Mouse (Mus musculus) forebrain, postnatal 0 days (tissue): ENCODE results near the gene Gm28051. TPM values are rescaled to one million over a fixed set of nuclear protein-coding genes. Genes with fewer than 3 reads are reported as not detected.

Experiments used
- ATAC-seq: fragments of 200-750 bp; cut with Nextera tagmentation; 2 replicates; pipeline ENCODE4 v1.8.0; 2017; ENCODE audit warnings: mild to moderate bottlenecking, moderate library complexity
- DNase-seq: peaks from one replicate; pipeline ENCODE4 v3.0.0-alpha.2; 2015
- H3K27ac ChIP-seq: fragments of 300-500 bp; sonication (generic); 2 replicates; pipeline ENCODE4 v1.5.1; 2014; ENCODE audit warnings: low read depth, mild to moderate bottlenecking, antibody characterized with exemption, low read length, moderate library complexity, mixed read lengths
- H3K27me3 ChIP-seq: fragments of 300-500 bp; sonication (generic); 2 replicates; pipeline ENCODE4 v1.6.1; 2014; ENCODE audit warnings: mild to moderate bottlenecking, low read length, mixed read lengths; ENCODE audit not compliant: insufficient read depth
- H3K36me3 ChIP-seq: fragments of 300-500 bp; sonication (generic); 2 replicates; pipeline ENCODE4 v1.6.1; 2014; ENCODE audit warnings: mild to moderate bottlenecking, moderate library complexity; ENCODE audit not compliant: insufficient read depth
- H3K4me1 ChIP-seq: fragments of 300-500 bp; sonication (generic); 2 replicates; pipeline ENCODE4 v1.6.1; 2014; ENCODE audit warnings: antibody characterized with exemption; ENCODE audit not compliant: insufficient read depth
- H3K4me2 ChIP-seq: fragments of 300-500 bp; sonication (generic); 2 replicates; pipeline ENCODE4 v1.6.1; 2014; ENCODE audit warnings: low read depth, mild to moderate bottlenecking, moderate library complexity
- H3K4me3 ChIP-seq: fragments of 300-500 bp; sonication (generic); 2 replicates; pipeline ENCODE4 v1.5.1; 2014; ENCODE audit warnings: low read depth, low read length, mixed read lengths
- H3K9ac ChIP-seq: fragments of 300-500 bp; sonication (generic); 2 replicates; pipeline ENCODE4 v1.6.1; 2014; ENCODE audit warnings: mild to moderate bottlenecking
- H3K9me3 ChIP-seq: fragments of 300-500 bp; sonication (generic); 2 replicates; pipeline ENCODE4 v1.6.1; 2016; ENCODE audit warnings: low read length
- CTCF ChIP-seq: sonication (generic); IDR thresholded peaks from 2 replicates; pipeline ENCODE4 v1.5.1; 2016; ENCODE audit warnings: antibody characterized with exemption, control low read depth, low read depth
- WGBS: fragments of 180-500 bp; shearing (Covaris S2); extraction: QIAGEN DNeasy Blood & Tissue Kit; methylation state at CpG from one replicate; pipeline ENCODE4 v1.1.7; 2014; 5-methylcytosine and 5-hydroxymethylcytosine counted together
- microRNA counts: library from miRNA; unstranded; fragments of <30 nt; microRNA quantifications from one replicate; lab custom pipeline; 2015
- microRNA-seq, 2 experiments: library from miRNA; unstranded; fragments of <30 nt; microRNA quantifications; one replicate each; pipeline ENCODE4; 2016
- polyA plus RNA-seq: library from polyadenylated mRNA; unstranded; fragments of >200 nt; fragmentation: Nextera tagmentation; extraction: Ambion mirVana; gene quantifications from 2 replicates; pipeline ENCODE4 v1.2.1, GENCODE M21; 2015
- total RNA-seq: library from RNA; depleted of rRNA; stranded (reverse); fragments of >200 nt; gene quantifications from 2 replicates; pipeline ENCODE4 v1.2.3, GENCODE M21; 2014; rRNA removed

Gm28051 gene
- total and polyA plus RNA-seq, 2 experiments from 2014 or later = not detected

DNA sequence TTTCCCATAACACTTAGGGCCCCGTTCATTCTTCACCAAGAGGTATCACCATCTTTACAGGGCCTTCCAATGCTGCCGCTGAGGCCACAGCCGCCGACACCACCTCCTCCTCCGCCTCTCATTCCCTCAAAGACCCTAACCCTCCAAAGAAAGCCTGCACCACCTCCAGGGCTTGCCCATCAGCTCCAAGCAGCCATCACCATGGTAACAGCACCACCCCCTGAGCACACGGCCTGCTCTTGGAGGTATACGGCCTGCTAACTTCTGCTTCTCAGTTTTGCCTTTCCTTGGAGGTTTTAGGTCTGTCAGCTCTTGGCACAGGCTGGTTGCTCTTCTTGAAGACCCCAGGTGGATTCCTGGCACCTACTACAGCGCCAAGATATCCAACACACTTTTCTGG, 86.7 kb downstream of the Gm28051 start:
- ATAC-seq = peak; percentile 50; the same call in 1 of the 2 replicates

More for the DNA sequence above, 86.7 kb downstream of the Gm28051 start:
- Histone ChIP-seq H3K27ac (no peak overlapping the region), H3K4me2 (no peak overlapping the region), H3K27me3 (no peaks in the 10 kb centered on the region), H3K36me3 (peaks cover 13% of the 10 kb centered on the region), H3K4me1 (no peaks in the 10 kb centered on the region), H3K4me3 (no peak overlapping the region), H3K9me3 (no peaks in the 10 kb centered on the region), H3K9ac (no peak overlapping the region)
- WGBS = 36% methylated on average over 8 of the region's 8 CpGs
- TF ChIP-seq CTCF = no peak
- DNase-seq = no peak

MicroRNA genes within 50 kb of the gene (microRNA counts, 519-probe panel; counts per million panel counts)
- not detected for microRNA mmu-miR-1936 (lab: Ali Mortazavi, UCI)

Small RNAs within 50 kb of the gene (microRNA-seq; reads per million reads assigned to microRNA genes)
- 0 to 0.37 reads per million in 2 experiments for gene Mir1936

Other genes starting within 250 kb of the Gm28051 start
- 108 and 123 TPM in 2 replicates for gene Chga, start 202.8 kb downstream of the Gm28051 start, total RNA-seq
- 130 and 171 TPM in 2 replicates for gene Chga, start 202.8 kb downstream of the Gm28051 start, polyA plus RNA-seq
- gene Itpk1, start 52.8 kb downstream of the Gm28051 start, total RNA-seq = 47.5 and 66.5 TPM in 2 replicates
- 47.6 and 50.8 TPM in 2 replicates for gene Itpk1, start 52.8 kb downstream of the Gm28051 start, polyA plus RNA-seq
- gene Moap1, start 14.1 kb downstream of the Gm28051 start, total RNA-seq = 35.0 and 47.2 TPM in 2 replicates
- 53.4 and 61.4 TPM in 2 replicates for gene Moap1, start 14.1 kb downstream of the Gm28051 start, polyA plus RNA-seq
- 5.7 and 6.0 TPM in 2 replicates for gene Tmem251, start 14.0 kb downstream of the Gm28051 start, total RNA-seq
- 12.9 and 13.1 TPM in 2 replicates for gene Tmem251, start 14.0 kb downstream of the Gm28051 start, polyA plus RNA-seq
- 27.1 and 27.7 TPM in 2 replicates for gene Gon7, start within 50 bp of the Gm28051 start, total RNA-seq
- gene Gon7, start within 50 bp of the Gm28051 start, polyA plus RNA-seq = 36.1 and 41.7 TPM in 2 replicates
- gene Ubr7, start 202 bp upstream of the Gm28051 start, total RNA-seq = 53.9 and 59.1 TPM in 2 replicates
- gene Ubr7, start 202 bp upstream of the Gm28051 start, polyA plus RNA-seq = 25.6 and 26.1 TPM in 2 replicates
- gene Gm20604, start 907 bp upstream of the Gm28051 start, total RNA-seq = 30.0 and 30.5 TPM in 2 replicates
- gene Gm20604, start 907 bp upstream of the Gm28051 start, polyA plus RNA-seq = 42.5 and 46.3 TPM in 2 replicates
- gene Btbd7, start 120.7 kb upstream of the Gm28051 start, total RNA-seq = 31.2 and 37.8 TPM in 2 replicates
- 5.1 and 7.0 TPM in 2 replicates for gene Btbd7, start 120.7 kb upstream of the Gm28051 start, polyA plus RNA-seq
- gene Cox8c, start 141.6 kb upstream of the Gm28051 start, total RNA-seq = not detected in 2 replicates
- gene Cox8c, start 141.6 kb upstream of the Gm28051 start, polyA plus RNA-seq = not detected in 2 replicates
- gene Unc79, start 191.1 kb upstream of the Gm28051 start, total RNA-seq = 25.5 and 52.9 TPM in 2 replicates
- gene Unc79, start 191.1 kb upstream of the Gm28051 start, polyA plus RNA-seq = 4.4 and 5.7 TPM in 2 replicates